Mouse (Mus musculus) urinary bladder, adult 18-20 months (tissue): ENCODE measurements around the gene Klf14.

Source experiments
- DNase-seq, 2 experiments: peaks; one replicate each; pipeline ENCODE4 v3.0.0; 2022; ENCODE audit warnings: low spot score in 2 of 2, mixed read lengths in 2 of 2

The Klf14 gene

GRCm38 (mm10) chr6:30958736-30959540 is at the start of gene Klf14:
Klf14 (minus strand) TSS chr6:30959078.
- peak in 1 of 2 experiments; percentile 35 for DNase-seq

- DNase-seq, result no peak
Measured at GRCm38 (mm10) chr6:31006111-31006600, 47.3 kb upstream of the Klf14 start.

GRCm38 (mm10) chr6:30986393-30986792 is 27.5 kb upstream of the Klf14 start:
- no peak for DNase-seq

DNA sequence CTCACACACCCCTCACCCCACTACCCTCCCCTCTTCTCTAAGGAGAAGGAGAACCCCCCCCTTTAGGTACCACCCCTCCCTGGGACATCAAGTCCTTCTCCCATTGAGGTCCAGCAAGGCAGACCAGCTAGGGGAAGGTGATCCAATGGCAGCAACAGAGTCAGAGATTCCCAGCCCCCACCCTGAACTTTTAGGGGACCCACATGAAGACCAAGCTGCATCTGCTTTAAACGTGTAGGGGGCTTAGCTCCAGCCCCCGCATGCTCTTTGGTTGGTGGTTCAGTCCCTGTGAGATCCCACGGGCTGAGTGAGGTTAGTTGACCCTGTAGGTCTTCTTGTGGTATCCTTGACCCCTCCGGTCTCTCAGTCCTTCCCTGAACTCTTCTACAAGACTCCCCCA is 24.1 kb upstream of the Klf14 start:
- DNase-seq, result no peak

GRCm38 (mm10) chr6:30982372-30982980 is 23.6 kb upstream of the Klf14 start:
- DNase-seq, result no peak

DNA sequence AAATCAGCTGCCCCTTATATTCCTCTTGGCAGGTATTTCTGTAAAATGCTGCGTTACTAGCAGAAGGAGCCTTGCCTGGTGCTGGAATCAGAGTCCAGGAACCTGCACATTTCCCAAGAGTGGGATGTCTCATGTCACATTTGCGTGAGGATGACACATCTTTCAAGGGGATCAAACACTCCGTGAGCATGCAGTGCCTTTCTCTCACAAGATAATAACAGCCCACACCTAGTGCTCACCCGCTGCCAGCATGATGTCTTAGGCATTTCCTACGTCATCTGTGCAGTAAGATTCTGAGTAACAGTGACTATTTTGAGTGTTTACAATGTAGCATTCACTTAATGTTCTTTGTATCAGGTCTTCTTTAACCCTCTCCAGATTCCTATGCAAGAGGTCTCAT is 22.5 kb upstream of the Klf14 start:
- no peak for DNase-seq

DNA sequence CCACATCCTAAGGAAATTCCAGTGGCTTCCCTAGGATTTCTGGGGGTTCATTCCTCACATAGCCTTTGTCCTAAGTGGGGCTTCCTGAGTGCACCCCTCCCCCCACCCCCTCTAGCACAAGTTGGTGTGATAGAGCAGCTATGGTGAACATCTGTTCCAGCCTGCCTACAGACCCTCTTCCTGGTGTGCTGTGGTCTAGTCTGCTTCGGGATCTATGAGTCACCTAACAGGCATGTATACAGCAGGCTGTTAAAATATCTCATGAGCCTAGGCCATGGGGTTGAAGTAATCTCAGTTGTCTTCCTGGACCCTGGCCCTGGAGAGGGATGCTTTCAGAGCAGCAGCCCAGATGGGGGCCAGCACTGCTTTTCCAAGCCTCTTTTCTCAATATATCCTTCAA is 19.7 kb upstream of the Klf14 start:
- no peak for DNase-seq

- DNase-seq, result no peak
Measured at GRCm38 (mm10) chr6:30972121-30972520, 13.2 kb upstream of the Klf14 start.

DNA sequence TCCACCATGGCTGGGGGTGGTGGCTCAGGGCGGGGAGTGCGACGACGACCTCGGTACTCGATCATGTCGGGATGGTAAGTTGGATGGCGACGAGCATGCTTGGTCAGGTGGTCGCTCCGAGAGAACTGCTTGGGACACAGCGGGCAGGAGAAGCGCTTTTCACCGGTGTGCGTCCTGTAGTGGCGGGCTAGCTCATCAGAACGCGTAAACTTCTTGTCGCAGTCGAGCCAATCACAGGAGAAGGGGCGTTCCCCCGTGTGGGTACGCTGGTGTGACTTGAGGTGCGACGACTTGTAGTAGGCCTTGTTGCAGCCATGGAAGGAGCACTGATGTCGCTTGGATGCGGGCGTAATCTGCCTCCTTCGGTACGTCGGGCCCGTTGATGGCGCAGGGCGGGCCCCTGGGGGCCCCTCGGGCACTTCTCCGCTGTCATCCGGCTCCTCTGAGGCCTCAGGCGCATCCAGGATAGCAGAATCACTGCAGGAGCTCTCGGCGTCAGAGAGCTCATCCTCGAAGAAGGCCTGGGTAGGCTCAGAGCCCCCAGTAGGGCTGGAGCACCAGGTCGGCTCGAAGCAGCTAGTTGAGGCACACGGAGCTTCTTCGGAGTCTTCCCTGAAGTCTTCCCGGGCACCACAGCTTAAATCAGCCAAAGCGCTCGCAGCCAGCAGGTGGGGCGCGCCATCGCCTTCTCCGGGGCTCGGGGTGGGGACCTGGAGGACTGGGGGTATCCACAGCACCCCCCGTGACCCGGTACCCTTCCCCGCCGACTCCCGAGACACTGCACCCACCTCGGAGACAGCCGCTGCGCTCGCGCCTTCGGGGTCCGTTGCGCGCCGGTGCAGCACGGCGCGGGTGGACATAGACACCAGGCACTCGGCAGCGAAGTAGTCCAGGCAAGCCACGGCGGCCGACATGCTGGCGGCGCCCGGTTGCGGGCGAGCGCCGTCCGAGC is 818 bp downstream of the Klf14 start:
- peak in 1 of 2 experiments; percentile 13 for DNase-seq

- DNase-seq, result no peak
Measured at GRCm38 (mm10) chr6:30939264-30939663, 19.6 kb downstream of the Klf14 start.

DNA sequence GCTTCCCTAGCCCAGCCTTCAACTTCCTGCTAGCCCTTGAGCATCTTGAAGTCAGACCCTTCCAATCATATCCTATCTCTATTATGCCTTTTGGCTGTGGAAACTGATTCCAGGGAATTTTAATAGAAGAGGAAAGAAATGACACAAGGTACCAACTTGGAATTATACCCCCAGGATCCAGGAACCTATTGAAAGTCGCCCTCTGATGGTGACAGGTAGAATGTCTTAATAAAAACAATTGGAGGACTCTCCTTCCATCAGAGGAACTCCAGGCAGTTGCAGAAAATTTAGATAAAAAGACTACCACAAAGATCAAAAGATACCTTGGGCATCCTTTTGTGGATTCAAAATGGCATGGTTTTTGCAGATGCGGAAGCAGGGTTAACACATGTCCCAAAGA is 36.1 kb downstream of the Klf14 start:
- no peak for DNase-seq

DNA sequence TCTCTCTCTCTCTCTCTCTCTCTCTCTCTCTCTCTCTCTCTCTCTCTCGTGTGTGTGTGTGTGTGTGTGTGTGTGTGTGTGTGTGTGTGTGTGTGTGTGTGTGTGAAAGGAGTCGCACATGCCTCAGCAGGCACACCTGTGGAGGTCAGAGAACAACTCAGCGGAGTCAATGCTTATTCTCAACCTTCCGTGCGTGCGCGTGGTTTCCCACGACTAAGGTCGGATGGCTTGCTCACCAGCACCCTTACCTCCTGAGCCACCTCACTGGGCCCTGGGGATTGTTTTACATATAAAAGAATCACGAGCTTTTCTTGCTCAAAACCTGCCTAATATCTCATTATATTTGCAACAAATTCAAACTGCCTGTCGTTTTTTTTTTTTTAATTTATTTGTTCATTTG is 37.1 kb downstream of the Klf14 start:
- no peak for DNase-seq

DNA sequence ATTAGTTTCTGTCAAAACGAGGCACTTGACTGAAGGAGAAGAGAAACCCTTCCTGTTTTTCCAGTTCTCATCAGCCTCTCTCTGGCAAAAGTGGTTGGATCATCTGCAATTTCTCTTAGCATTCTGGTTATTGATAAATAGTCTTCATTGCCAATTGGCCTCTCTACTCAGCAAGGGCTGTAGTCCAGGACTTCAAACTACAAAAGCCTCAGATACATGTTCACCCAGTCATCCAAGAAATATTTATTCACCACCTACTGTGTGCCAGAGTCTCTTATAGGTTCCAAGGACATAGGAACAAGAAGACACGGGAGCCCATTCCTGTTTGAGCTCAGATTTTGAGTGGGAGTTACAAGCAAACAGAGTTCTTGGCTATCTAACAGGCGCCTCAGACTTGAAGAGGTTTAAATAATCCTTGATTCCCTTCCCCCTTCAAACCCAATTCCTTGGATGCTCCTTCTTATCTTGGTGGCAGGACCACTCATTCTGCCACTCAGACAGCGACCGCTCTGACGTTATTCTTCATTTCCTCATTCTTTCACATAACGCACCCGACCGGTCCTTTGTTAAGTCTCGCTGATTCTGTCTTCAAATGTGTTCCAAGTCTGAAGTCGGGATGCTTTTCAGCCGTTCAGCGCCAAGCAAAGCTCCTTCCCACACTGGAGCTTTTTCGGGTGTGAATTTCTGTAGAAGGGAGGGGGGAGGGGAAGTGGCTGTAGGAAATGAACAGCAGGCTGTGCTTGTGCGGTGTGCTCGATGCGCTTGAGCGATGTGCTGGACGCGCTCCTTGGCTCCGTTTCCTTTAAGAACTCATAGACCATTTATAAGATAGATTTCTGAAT is 37.8 kb downstream of the Klf14 start:
- no peak for DNase-seq

DNA sequence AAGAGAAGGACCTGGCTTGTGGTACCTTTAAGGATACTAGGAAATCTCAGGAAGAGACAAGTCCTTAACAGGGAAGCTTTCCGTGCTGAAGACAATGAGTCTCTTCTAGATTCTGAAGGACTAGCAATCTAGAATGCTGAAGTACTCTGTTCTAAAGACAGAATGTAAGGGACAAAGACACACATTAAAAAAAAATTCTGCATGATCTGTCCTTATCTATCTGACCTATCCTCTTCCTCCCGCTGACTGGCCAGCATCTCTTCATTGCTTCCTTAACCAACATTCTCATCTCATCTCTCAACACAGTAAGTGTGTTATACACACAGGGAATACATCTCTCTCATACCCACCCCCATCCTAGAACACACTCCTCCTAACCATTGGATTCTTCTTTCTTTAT is 43.4 kb downstream of the Klf14 start, which contains the start of gene Tsga13:
Tsga13 (minus strand) TSS at position 101 of the 400 bp plus-strand sequence.
- no peak for DNase-seq

DNA sequence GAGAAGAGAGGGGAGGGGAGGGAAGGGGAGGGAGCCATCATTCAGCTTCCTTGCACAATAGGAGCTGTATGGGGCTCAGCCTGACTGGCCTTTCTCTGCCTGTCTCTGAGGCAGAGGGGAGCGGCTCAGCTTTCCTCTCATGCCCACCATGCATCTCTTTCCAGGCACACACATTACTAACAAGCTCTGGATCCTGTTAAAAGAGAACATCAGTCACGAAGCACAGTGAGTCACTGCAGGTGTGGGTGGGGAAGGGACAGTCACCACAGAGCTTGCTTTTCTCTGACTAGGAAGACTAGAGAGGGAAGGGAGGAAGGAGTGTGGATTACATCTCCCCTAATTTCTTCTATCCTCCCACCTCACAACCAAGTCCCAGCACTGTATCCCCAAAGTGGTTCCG is 50.9 kb downstream of the Klf14 start:
- DNase-seq, result no peak
